Mouse (Mus musculus): Measurements from ENCODE around the gene Wdr37.

DNA sequence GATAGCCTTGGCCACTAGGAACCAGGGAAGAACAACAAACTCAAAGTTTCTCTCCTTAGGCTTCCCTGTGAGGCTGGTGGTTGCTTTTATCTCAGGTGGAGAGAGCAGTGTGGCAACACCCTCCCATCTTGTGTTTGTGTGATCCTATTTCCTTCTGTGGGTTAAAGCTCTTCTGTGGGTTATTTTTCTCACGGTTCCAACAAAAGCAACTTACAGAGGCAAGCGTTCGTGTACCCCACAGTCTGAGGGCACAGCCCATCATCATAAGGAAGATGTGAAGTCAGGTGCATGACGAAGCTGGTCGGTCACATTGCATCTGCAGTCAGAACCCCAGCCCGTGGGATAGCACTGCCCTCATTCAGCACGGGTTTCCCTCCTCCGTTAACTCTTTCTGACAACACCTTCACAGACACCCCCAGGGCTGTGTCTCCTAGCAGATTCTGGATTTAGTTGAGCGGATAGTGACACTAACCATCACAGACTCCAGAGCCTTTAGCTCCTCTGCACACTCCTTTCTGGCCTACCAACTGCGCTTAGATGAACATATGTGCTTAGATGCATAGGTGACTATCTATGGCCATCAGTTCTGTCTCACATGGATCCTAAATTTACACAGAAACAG, 87.9 kb downstream of the Wdr37 start:
- TF ChIP-seq CTCF (IDR thresholded peaks at IDR 0.05; ENCODE audit: borderline replicate concordance, insufficient read depth, low read depth, low read length) (no peak), POLR2A (IDR thresholded peaks at IDR 0.05; ENCODE audit: borderline replicate concordance, insufficient read depth, low read length) (no peak)

Data from cerebellum, adult 2 months (tissue).